Mouse (Mus musculus): ENCODE results near the gene Pirb. TPM values are rescaled to one million over a fixed set of nuclear protein-coding genes. Genes with fewer than 3 reads are reported as not detected.

Pirb gene
- polyA plus RNA-seq, 1 experiment from 2014 or later = 3.0 TPM

Other genes with a start within 250 kb of the Pirb start
- gene Tarm1, start 217.8 kb downstream of the Pirb start, polyA plus RNA-seq (2015; fragmentation: Nextera tagmentation; extraction: Ambion mirVana) = 0.47 and 0.49 TPM in 2 replicates
- gene Oscar, start 104.2 kb downstream of the Pirb start, polyA plus RNA-seq (2015; fragmentation: Nextera tagmentation; extraction: Ambion mirVana) = 0.12 TPM in 2 replicates
- 457 and 491 TPM in 2 replicates for gene Ndufa3, start 103.0 kb downstream of the Pirb start, polyA plus RNA-seq (2015; fragmentation: Nextera tagmentation; extraction: Ambion mirVana)
- gene Tfpt, start 90.5 kb downstream of the Pirb start, polyA plus RNA-seq (2015; fragmentation: Nextera tagmentation; extraction: Ambion mirVana) = 17.7 and 19.0 TPM in 2 replicates
- 79.4 and 89.0 TPM in 2 replicates for gene Prpf31, start 90.4 kb downstream of the Pirb start, polyA plus RNA-seq (2015; fragmentation: Nextera tagmentation; extraction: Ambion mirVana)
- 43.0 and 44.5 TPM in 2 replicates for gene Cnot3, start 75.1 kb downstream of the Pirb start, polyA plus RNA-seq (2015; fragmentation: Nextera tagmentation; extraction: Ambion mirVana)
- 12.0 and 14.3 TPM in 2 replicates for gene Leng1, start 54.6 kb downstream of the Pirb start, polyA plus RNA-seq (2015; fragmentation: Nextera tagmentation; extraction: Ambion mirVana)
- gene Tmc4, start 42.8 kb downstream of the Pirb start, polyA plus RNA-seq (2015; fragmentation: Nextera tagmentation; extraction: Ambion mirVana) = 76.9 and 96.7 TPM in 2 replicates
- 184 and 194 TPM in 2 replicates for gene Tsen34, start 27.5 kb downstream of the Pirb start, polyA plus RNA-seq (2015; fragmentation: Nextera tagmentation; extraction: Ambion mirVana)
- gene Mboat7, start 26.9 kb downstream of the Pirb start, polyA plus RNA-seq (2015; fragmentation: Nextera tagmentation; extraction: Ambion mirVana) = 44.5 and 48.6 TPM in 2 replicates
- 1,206 and 1,366 TPM in 2 replicates for gene Rps9, start 16.4 kb downstream of the Pirb start, polyA plus RNA-seq (2015; fragmentation: Nextera tagmentation; extraction: Ambion mirVana)
- gene Gm15448, start 105.3 kb upstream of the Pirb start, polyA plus RNA-seq (2015; fragmentation: Nextera tagmentation; extraction: Ambion mirVana) = not detected in 2 replicates
- 0.66 and 0.80 TPM in 2 replicates for gene Pira2, start 124.7 kb upstream of the Pirb start, polyA plus RNA-seq (2015; fragmentation: Nextera tagmentation; extraction: Ambion mirVana)
- 0.87 and 1.4 TPM in 2 replicates for gene Gm14548, start 177.7 kb upstream of the Pirb start, polyA plus RNA-seq (2015; fragmentation: Nextera tagmentation; extraction: Ambion mirVana)
- 0.59 and 1.1 TPM in 2 replicates for gene Lilra6, start 195.1 kb upstream of the Pirb start, polyA plus RNA-seq (2015; fragmentation: Nextera tagmentation; extraction: Ambion mirVana)